Mouse (Mus musculus): ENCODE measurements around the gene Pde5a. TPM values are rescaled to one million over a fixed set of nuclear protein-coding genes. Genes with fewer than 3 reads are reported as not detected.

Gene Pde5a
- polyA plus RNA-seq (2015; fragmentation: Nextera tagmentation; extraction: Ambion mirVana) = 2.8 and 3.2 TPM in 2 replicates

DNA sequence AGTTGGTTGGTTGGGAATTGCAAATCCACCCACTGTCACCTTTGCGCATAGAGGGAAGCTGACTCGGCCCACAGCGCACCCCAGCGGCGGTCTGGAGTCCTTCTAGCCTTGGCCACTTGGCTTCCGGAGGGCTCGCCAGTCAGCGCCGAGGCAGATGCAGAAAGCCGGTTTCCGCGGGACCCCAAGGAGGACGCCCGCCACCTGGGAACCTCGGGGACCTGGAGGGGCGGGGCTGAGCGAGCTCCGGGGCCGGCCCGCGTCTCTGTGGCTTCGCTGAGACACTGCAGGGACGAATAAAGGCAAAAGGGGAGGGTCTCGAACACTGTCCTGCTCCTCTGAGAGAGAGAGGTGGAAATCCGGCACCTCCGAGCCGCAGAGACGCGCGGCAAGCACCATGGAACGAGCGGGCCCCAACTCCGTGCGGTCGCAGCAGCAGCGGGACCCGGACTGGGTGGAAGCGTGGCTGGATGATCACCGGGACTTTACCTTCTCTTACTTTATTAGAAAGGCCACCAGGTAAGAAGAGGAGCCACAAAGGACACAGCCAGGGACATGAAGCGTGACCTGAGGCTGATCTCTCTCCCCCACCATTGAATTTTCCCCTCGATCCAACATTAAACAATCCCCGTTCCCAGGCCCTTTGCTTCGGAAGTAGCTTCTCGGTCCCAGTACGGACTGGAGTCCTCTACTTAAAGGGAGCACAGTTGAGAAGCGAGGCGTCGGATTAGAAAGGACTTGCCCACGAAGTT is at the start of gene Pde5a:
TSS of gene Pde5a (plus strand) at position 96 of the 749 bp plus-strand sequence.
- Histone ChIP-seq H3K9ac (replicated peaks) (peak within 1 kb of the TSS; percentile 82), H3K4me1 (replicated peaks) (peaks cover 28% of the 10 kb centered on the region), H3K4me2 (replicated peaks) (peak within 1 kb of the TSS; percentile 84), H3K27ac (peak within 1 kb of the TSS; percentile 81), H3K9me3 (no peaks in the 10 kb centered on the region), H3K27me3 (no peaks in the 10 kb centered on the region), H3K4me3 (replicated peaks) (peak within 1 kb of the TSS; percentile 73), H3K36me3 (no peaks in the 10 kb centered on the region)
- ATAC-seq = peak; percentile 68
- WGBS = under 1% methylated on average over 49 of the region's 49 CpGs

- no peaks in the 10 kb centered on the region for H3K4me1 ChIP-seq (replicated peaks)
- ATAC-seq = no peak
- no peaks in the 10 kb centered on the region for H3K36me3 ChIP-seq
- H3K9me3 ChIP-seq = no peaks in the 10 kb centered on the region
- H3K27me3 ChIP-seq = no peaks in the 10 kb centered on the region
- no peak overlapping the region for H3K9ac ChIP-seq (replicated peaks)
- no peak overlapping the region for H3K27ac ChIP-seq
- 95% methylated on average over 3 of the region's 3 CpGs for WGBS
- no peak overlapping the region for H3K4me2 ChIP-seq (replicated peaks)
- no peak overlapping the region for H3K4me3 ChIP-seq (replicated peaks)
These were observed 47.9 kb upstream of the Pde5a start for GRCm38 (mm10) chr3:122680851-122681250.

- H3K4me2 ChIP-seq (replicated peaks) = no peak overlapping the region
- no peaks in the 10 kb centered on the region for H3K4me1 ChIP-seq (replicated peaks)
- no peaks in the 10 kb centered on the region for H3K36me3 ChIP-seq
- no peak overlapping the region for H3K27ac ChIP-seq
- no peaks in the 10 kb centered on the region for H3K27me3 ChIP-seq
- H3K4me3 ChIP-seq (replicated peaks) = no peak overlapping the region
- ATAC-seq = no peak
- WGBS = 87% methylated on average over 4 of the region's 4 CpGs
- H3K9ac ChIP-seq (replicated peaks) = no peak overlapping the region
- no peaks in the 10 kb centered on the region for H3K9me3 ChIP-seq
These were observed 46.4 kb upstream of the Pde5a start for GRCm38 (mm10) chr3:122682352-122682751.

DNA sequence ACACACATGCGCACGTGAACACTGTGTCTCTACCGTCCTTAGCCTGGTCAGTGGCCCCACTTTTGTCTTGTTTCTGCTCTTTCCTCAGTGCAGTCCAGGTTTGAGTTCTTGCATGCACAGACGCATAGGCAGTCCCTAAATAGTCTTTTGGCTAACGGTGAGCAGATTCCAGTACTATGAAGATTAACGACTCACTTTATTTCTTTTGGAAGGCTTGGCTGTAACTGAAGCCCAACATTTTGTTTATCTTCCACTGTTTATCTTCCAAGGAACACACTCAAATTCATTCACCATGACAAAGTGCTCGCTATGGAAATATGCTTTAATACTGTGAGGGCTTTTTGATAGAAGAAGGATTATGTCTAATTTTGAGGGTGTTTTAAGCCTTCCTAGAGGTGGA is 43.9 kb upstream of the Pde5a start:
- no peaks in the 10 kb centered on the region for H3K9me3 ChIP-seq
- no peak overlapping the region for H3K27ac ChIP-seq
- H3K4me3 ChIP-seq (replicated peaks) = no peak overlapping the region
- no peaks in the 10 kb centered on the region for H3K36me3 ChIP-seq
- 86% methylated on average over 7 of the region's 7 CpGs for whole genome bisulfite sequencing
- H3K9ac ChIP-seq (replicated peaks) = no peak overlapping the region
- no peaks in the 10 kb centered on the region for H3K27me3 ChIP-seq
- no peak overlapping the region for H3K4me2 ChIP-seq (replicated peaks)
- no peaks in the 10 kb centered on the region for H3K4me1 ChIP-seq (replicated peaks)
- ATAC-seq = no peak

DNA sequence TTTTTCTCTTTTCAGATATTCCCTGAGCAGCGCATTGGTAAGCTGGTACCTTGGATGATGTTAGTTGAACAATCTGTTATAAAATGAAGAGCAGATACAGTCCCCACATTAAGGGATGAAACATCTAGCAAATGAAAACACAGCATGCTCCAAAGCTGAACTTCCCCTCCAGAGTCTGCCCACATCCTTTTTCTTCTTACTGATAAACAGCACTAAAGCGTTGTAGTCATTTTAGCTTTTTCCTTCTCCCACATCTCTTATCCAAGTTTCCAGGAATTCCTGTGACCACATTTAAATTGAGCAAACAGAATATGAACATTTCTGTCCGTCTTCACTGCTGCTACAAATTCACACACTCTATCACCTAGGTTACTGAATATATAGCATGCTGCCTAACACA is 35.7 kb upstream of the Pde5a start:
- no peak overlapping the region for H3K27ac ChIP-seq
- H3K9me3 ChIP-seq = no peaks in the 10 kb centered on the region
- H3K4me2 ChIP-seq (replicated peaks) = no peak overlapping the region
- H3K4me3 ChIP-seq (replicated peaks) = no peak overlapping the region
- H3K9ac ChIP-seq (replicated peaks) = no peak overlapping the region
- no peak for ATAC-seq
- WGBS = 91% methylated on average over 3 of the region's 3 CpGs
- H3K36me3 ChIP-seq = no peaks in the 10 kb centered on the region
- no peaks in the 10 kb centered on the region for H3K4me1 ChIP-seq (replicated peaks)
- no peaks in the 10 kb centered on the region for H3K27me3 ChIP-seq

DNA sequence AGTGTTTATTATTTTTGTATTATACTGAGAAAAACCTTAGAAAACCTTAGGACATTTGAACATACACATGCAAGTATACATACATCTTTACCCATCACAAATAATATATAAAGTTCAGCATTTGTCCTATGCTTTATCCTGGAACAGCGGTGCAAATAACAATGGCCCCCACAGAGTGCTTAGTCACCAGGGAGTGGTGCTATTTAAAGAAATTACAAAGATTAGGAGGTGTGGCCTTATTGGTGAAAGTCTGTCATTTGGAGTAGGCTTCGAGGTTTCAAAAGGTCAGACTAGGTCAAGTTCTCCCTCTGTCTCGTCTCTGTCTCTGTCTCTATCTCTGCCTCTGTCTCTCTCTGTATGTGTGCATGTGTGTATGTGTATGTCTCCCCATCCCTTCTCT is 32.9 kb upstream of the Pde5a start:
- H3K27me3 ChIP-seq = no peaks in the 10 kb centered on the region
- H3K4me1 ChIP-seq (replicated peaks) = no peaks in the 10 kb centered on the region
- H3K9ac ChIP-seq (replicated peaks) = no peak overlapping the region
- H3K4me3 ChIP-seq (replicated peaks) = no peak overlapping the region
- no peak overlapping the region for H3K27ac ChIP-seq
- H3K9me3 ChIP-seq = no peaks in the 10 kb centered on the region
- ATAC-seq = no peak
- 79% methylated on average over 3 of the region's 3 CpGs for WGBS
- H3K4me2 ChIP-seq (replicated peaks) = no peak overlapping the region
- no peaks in the 10 kb centered on the region for H3K36me3 ChIP-seq

DNA sequence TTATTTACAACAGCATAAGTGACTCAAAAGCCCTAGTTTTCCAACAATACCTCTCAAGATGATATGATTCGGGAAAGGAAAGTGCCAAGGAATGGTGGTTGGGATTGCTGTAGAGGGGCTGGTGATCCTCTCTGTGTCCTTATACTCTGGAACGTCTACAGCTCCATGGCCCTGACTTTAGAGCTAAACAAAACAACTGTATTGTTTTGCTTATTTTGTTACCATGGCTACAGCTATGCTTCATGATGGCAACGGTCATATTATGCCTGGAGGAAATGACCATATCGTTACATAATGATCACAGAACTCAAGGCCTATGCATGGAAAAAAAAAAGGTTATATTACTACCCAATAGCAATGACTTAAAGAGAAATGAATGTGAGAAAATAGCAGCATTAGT is 32.1 kb upstream of the Pde5a start:
- no peaks in the 10 kb centered on the region for H3K9me3 ChIP-seq
- H3K4me1 ChIP-seq (replicated peaks) = no peaks in the 10 kb centered on the region
- H3K9ac ChIP-seq (replicated peaks) = no peak overlapping the region
- ATAC-seq = no peak
- H3K36me3 ChIP-seq = no peaks in the 10 kb centered on the region
- WGBS = 80% methylated on average over 4 of the region's 4 CpGs
- H3K27ac ChIP-seq = no peak overlapping the region
- no peak overlapping the region for H3K4me3 ChIP-seq (replicated peaks)
- H3K27me3 ChIP-seq = no peaks in the 10 kb centered on the region
- no peak overlapping the region for H3K4me2 ChIP-seq (replicated peaks)

- no peaks in the 10 kb centered on the region for H3K4me1 ChIP-seq (replicated peaks)
- H3K27me3 ChIP-seq = no peaks in the 10 kb centered on the region
- WGBS = 8% methylated on average over 6 of the region's 6 CpGs
- ATAC-seq = no peak
- H3K9me3 ChIP-seq = no peaks in the 10 kb centered on the region
- no peak overlapping the region for H3K9ac ChIP-seq (replicated peaks)
- no peak overlapping the region for H3K4me3 ChIP-seq (replicated peaks)
- no peak overlapping the region for H3K27ac ChIP-seq
- H3K4me2 ChIP-seq (replicated peaks) = no peak overlapping the region
- H3K36me3 ChIP-seq = no peaks in the 10 kb centered on the region
These were observed 24.5 kb upstream of the Pde5a start for GRCm38 (mm10) chr3:122704209-122704608.

DNA sequence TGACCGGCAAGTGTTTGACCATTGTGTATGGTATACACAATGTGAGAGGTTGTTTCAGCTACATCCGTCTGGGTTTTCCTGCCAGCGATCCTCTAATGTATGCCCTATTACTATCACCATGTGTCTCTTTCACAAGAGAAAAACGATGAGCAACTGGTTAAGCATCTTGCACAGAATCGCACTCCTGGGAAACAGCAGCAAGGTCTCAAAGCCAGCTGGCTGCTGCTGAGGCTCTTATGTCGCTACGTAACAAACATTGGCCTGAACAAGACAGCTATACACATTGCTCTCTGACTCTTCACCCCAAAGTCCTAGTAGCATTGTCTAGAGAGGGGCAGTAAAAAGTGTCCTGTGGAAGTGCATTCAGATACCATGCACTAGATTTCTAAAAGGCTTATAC is 23.5 kb upstream of the Pde5a start:
- H3K27me3 ChIP-seq = no peaks in the 10 kb centered on the region
- no peak overlapping the region for H3K9ac ChIP-seq (replicated peaks)
- H3K36me3 ChIP-seq = no peaks in the 10 kb centered on the region
- H3K27ac ChIP-seq = no peak overlapping the region
- ATAC-seq = no peak
- no peak overlapping the region for H3K4me3 ChIP-seq (replicated peaks)
- no peaks in the 10 kb centered on the region for H3K4me1 ChIP-seq (replicated peaks)
- H3K4me2 ChIP-seq (replicated peaks) = no peak overlapping the region
- no peaks in the 10 kb centered on the region for H3K9me3 ChIP-seq
- WGBS = 86% methylated on average over 7 of the region's 7 CpGs

GRCm38 (mm10) chr3:122708485-122708884 is 20.3 kb upstream of the Pde5a start:
- Histone ChIP-seq H3K36me3 (no peaks in the 10 kb centered on the region), H3K4me2 (replicated peaks) (no peak overlapping the region), H3K9me3 (no peaks in the 10 kb centered on the region), H3K27me3 (no peaks in the 10 kb centered on the region), H3K9ac (replicated peaks) (no peak overlapping the region), H3K27ac (no peak overlapping the region), H3K4me3 (replicated peaks) (no peak overlapping the region), H3K4me1 (replicated peaks) (no peaks in the 10 kb centered on the region)
- WGBS = 79% methylated on average over 6 of the region's 6 CpGs
- no peak for ATAC-seq

- H3K9ac ChIP-seq (replicated peaks) = no peak overlapping the region
- WGBS = 92% methylated on average over 3 of the region's 3 CpGs
- no peaks in the 10 kb centered on the region for H3K4me1 ChIP-seq (replicated peaks)
- H3K36me3 ChIP-seq = no peaks in the 10 kb centered on the region
- no peak overlapping the region for H3K4me2 ChIP-seq (replicated peaks)
- no peak overlapping the region for H3K4me3 ChIP-seq (replicated peaks)
- no peak overlapping the region for H3K27ac ChIP-seq
- no peak for ATAC-seq
- no peaks in the 10 kb centered on the region for H3K27me3 ChIP-seq
- no peaks in the 10 kb centered on the region for H3K9me3 ChIP-seq
These were observed 18.6 kb upstream of the Pde5a start for GRCm38 (mm10) chr3:122710141-122710540.

- WGBS = 84% methylated on average over 2 of the region's 2 CpGs
- Histone ChIP-seq H3K9ac (replicated peaks) (no peak overlapping the region), H3K4me1 (replicated peaks) (no peaks in the 10 kb centered on the region)
These were observed 10.1 kb upstream of the Pde5a start for GRCm38 (mm10) chr3:122718631-122719030.

DNA sequence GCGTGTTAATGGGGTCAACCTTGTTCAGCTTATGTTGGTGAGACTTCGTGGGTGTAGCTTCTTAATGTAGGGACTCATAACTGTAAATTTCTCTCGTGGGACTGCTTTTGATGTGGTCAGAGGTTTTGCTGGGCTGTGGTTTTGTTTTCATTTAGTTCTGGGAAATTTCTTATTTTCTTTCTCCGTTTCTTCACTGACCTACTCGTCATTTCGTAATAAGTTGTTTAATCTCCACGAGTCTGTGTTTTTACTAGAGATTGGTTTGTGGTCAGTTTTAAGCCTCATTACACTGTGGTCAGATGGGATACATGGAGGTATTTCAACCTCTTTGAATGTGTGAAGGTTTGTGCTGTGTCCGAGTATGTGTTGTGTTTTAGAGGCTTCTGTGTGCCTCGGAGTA is 7.2 kb upstream of the Pde5a start:
- no peaks in the 10 kb centered on the region for H3K27me3 ChIP-seq
- no peak overlapping the region for H3K27ac ChIP-seq
- H3K4me3 ChIP-seq (replicated peaks) = no peak overlapping the region
- no peaks in the 10 kb centered on the region for H3K36me3 ChIP-seq
- no peaks in the 10 kb centered on the region for H3K9me3 ChIP-seq
- H3K4me2 ChIP-seq (replicated peaks) = no peak overlapping the region
- H3K4me1 ChIP-seq (replicated peaks) = no peaks in the 10 kb centered on the region
- 88% methylated on average over 9 of the region's 9 CpGs for WGBS
- H3K9ac ChIP-seq (replicated peaks) = no peak overlapping the region
- no peak for ATAC-seq

More at GRCm38 (mm10) chr3:122718631-122719030, 10.1 kb upstream of the Pde5a start:
- Histone ChIP-seq H3K9me3 (no peaks in the 10 kb centered on the region), H3K4me3 (replicated peaks) (no peak overlapping the region), H3K27me3 (no peaks in the 10 kb centered on the region), H3K27ac (no peak overlapping the region), H3K36me3 (no peaks in the 10 kb centered on the region), H3K4me2 (replicated peaks) (no peak overlapping the region)
- ATAC-seq = no peak

All from midbrain, embryonic 13.5 days (tissue).